Mouse (Mus musculus): ENCODE measurements around the gene Lrg1. TPM values are rescaled to one million over a fixed set of nuclear protein-coding genes. Genes with fewer than 3 reads are reported as not detected.

The Lrg1 gene
- total and polyA plus RNA-seq, 3 experiments, result not detected

DNA sequence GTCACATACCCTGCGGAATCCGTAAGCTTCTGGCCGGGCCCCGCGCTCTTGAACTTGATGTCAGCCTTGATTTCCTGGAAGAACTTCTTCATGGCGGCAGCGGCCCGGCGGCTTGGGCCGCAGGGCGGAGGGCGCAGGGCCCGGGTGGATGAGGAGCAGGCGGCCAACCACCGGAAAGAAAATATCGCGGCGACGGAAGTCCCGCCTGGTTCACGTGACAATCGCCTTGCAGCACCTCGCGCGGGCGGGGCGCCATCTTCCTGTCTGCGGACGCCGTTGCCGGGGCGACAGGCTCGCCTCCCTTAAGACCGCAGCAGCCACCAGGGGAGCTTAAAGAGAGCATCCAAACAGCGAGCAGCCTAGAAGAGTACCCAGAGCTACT is 47.0 kb downstream of the Lrg1 start, which contains the start of gene Ubxn6 (continued):
- TF ChIP-seq SIN3A (IDR thresholded peaks at IDR 0.05; ENCODE audit: low read length) (peak; percentile 97), SMC3 (IDR thresholded peaks at IDR 0.05; ENCODE audit: low read depth, low read length) (no peak), EP300 (IDR thresholded peaks at IDR 0.05; ENCODE audit: low read length) (no peak), TBP (conservative IDR thresholded peaks at IDR 0.05; ENCODE audit: low read depth, low read length) (no peak), ETS1 (conservative IDR thresholded peaks at IDR 0.05; ENCODE audit: low read depth, low read length) (no peak), MAX (IDR thresholded peaks at IDR 0.05; ENCODE audit: low read length) (no peak; the same call in 1 of the 2 replicates), POLR2A (IDR thresholded peaks at IDR 0.05; ENCODE audit: low read depth, low read length) (peak; percentile 61; the same call in 1 of the 2 replicates), ZNF384 (IDR thresholded peaks at IDR 0.05; ENCODE audit: low read depth, low read length) (no peak), BHLHE40 (IDR thresholded peaks at IDR 0.05; ENCODE audit: low read depth, low read length) (peak; percentile 100), USF2 (conservative IDR thresholded peaks at IDR 0.05; ENCODE audit: low read depth, low read length) (peak; percentile 69), MEF2A (IDR thresholded peaks at IDR 0.05; ENCODE audit: borderline replicate concordance, low read depth, low read length) (no peak), CHD1 (IDR thresholded peaks at IDR 0.05; ENCODE audit: low read depth, low read length) (no peak), JUND (conservative IDR thresholded peaks at IDR 0.05; ENCODE audit: low read depth, low read length) (no peak), UBTF (IDR thresholded peaks at IDR 0.05; ENCODE audit: low read depth, low read length) (no peak), MAZ (IDR thresholded peaks at IDR 0.05; ENCODE audit: low read depth, low read length) (peak; percentile 94)

DNA sequence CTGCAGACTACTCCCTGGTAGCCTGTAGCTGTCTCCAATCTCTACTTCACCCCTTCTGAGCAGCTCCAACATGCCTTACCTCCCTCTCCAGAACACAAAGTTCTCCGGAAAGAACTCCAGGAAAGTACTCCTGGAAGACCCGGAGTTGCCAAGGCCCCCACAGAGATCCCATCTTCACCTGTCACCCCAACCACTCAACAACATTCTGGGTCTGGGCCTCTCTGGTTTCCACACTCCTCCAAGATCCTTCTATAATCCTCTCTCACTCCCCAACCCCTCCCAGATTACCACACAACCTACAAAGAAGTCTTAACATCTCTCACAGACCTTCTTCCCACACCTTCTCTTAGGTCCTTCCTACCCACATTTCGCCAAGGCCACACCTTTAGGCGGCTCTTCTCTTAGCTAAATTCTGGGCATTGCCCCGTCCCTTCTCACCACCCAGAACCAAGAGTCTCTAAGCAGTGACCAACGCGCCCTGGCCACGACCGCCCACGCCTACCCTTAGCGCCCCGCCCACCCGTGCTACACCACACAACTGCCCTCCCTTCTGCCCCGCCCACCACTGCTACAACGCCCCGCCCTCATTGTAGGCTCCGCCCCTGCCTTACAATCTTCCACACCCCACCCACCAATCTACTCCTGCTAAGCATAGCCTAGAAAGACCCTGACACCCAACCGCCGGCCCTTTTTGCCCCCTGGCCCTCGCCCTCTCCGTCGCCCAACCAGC is 47.5 kb downstream of the Lrg1 start:
- Histone ChIP-seq H3K9me3 (replicated peaks; ENCODE audit: low read length) (no peaks in the 10 kb centered on the region), H3K4me1 (ENCODE audit: control insufficient read depth in 1 of 2, insufficient read depth in 2 of 2) (peaks cover 5 to 42% of the 10 kb centered on the region in 2 experiments; a peak in 3 of 4 replicates), H3K27ac (ENCODE audit: insufficient read depth, low read depth) (peak overlapping the region; percentile 79), H3K27me3 (replicated peaks) (no peaks in the 10 kb centered on the region), H3K4me3 (replicated peaks in 1 of 3; ENCODE audit: low read depth in 2 of 3, low read length in 2 of 3, poor library complexity in 1 of 3) (peak overlapping the region; percentile 66 to 79 (median 77)), H3K79me2 (replicated peaks; ENCODE audit: control insufficient read depth, extremely low read depth, insufficient read depth, poor library complexity, severe bottlenecking) (no peaks in the 10 kb centered on the region; the same call in 1 of the 2 replicates), H3K9ac (ENCODE audit: insufficient read depth, low read depth) (peak overlapping the region; percentile 95), H3K36me3 (replicated peaks in 1 of 2; ENCODE audit: control insufficient read depth in 1 of 2, insufficient read depth in 1 of 2, low read length in 1 of 2) (peaks cover 36 to 43% of the 10 kb centered on the region in 2 experiments), H3K4me2 (ENCODE audit: insufficient read depth, low read depth, poor library complexity, severe bottlenecking) (peak overlapping the region; percentile 98)
- dilution Hi-C loops (cut with MboI; ENCODE audit: extremely low pct_ligation_motif_present, extremely low pct_unique_long_range_greater_than_20kb, low sequenced_read_pairs), result no loop called here
- TF ChIP-seq PAX5 (IDR thresholded peaks at IDR 0.05; ENCODE audit: low read length) (no peak), POLR2AphosphoS2 (IDR thresholded peaks at IDR 0.05; ENCODE audit: low read depth, low read length) (0 out of 2 replicates have a peak, but pooled peaks have one; percentile 41), MAX (IDR thresholded peaks at IDR 0.05; ENCODE audit: low read length) (no peak)
- in situ Hi-C loops (cut with MboI; ENCODE audit: low pct_ligation_motif_present, low pct_unique_long_range_greater_than_20kb, low sequenced_read_pairs), result no loop called here
- peak; percentile 84 for DNase-seq (ENCODE audit: extremely low read depth)

DNA sequence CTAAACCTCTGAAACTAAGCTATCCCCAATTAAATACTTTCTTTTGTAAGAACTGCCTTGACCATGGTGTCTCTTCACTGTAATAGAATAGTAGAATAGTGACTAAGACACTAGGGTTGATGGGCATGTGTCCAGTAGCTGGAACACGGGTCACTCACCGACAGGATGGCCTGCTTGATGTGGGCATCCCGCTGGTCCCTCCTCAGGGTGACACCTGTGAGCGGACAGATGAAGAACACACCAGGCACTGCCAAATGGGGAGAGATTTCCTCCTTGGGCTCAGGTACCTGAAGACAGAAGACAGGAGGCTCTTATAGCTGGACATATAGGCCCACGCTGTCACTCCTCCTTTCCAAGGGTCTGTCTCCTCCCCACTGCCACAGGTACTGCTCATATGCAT is 49.6 kb downstream of the Lrg1 start:
- no peak for TF ChIP-seq RCOR1 (conservative IDR thresholded peaks at IDR 0.05; ENCODE audit: low read depth, low read length)
- TF ChIP-seq SMC3 (IDR thresholded peaks at IDR 0.05; ENCODE audit: low read depth, low read length), result no peak
- TF ChIP-seq MAFK (IDR thresholded peaks at IDR 0.05; ENCODE audit: insufficient replicate concordance, low read length), result no peak
- no peak for TF ChIP-seq PAX5 (IDR thresholded peaks at IDR 0.05; ENCODE audit: low read length)
- TF ChIP-seq SIN3A (IDR thresholded peaks at IDR 0.05; ENCODE audit: low read length), result no peak
- no peak for TF ChIP-seq ZNF384 (IDR thresholded peaks at IDR 0.05; ENCODE audit: low read depth, low read length)
- no peak for TF ChIP-seq POLR2AphosphoS2 (IDR thresholded peaks at IDR 0.05; ENCODE audit: low read depth, low read length)
- no peak for TF ChIP-seq NRF1 (IDR thresholded peaks at IDR 0.05; ENCODE audit: low read depth, low read length)
- TF ChIP-seq EP300 (IDR thresholded peaks at IDR 0.05; ENCODE audit: low read length), result no peak
- no peak for TF ChIP-seq MYC (IDR thresholded peaks at IDR 0.05; ENCODE audit: low read depth, low read length)
- no peak for TF ChIP-seq KAT2A (IDR thresholded peaks at IDR 0.05; ENCODE audit: insufficient replicate concordance, low read length)
- TF ChIP-seq HCFC1 (IDR thresholded peaks at IDR 0.05; ENCODE audit: low read depth, low read length), result no peak
- no peak for TF ChIP-seq BHLHE40 (IDR thresholded peaks at IDR 0.05; ENCODE audit: low read depth, low read length)
- TF ChIP-seq E2F4 (IDR thresholded peaks at IDR 0.05; ENCODE audit: insufficient replicate concordance, low read depth, low read length), result no peak
- no peak for TF ChIP-seq NELFE (IDR thresholded peaks at IDR 0.05; ENCODE audit: low read depth, low read length)
- TF ChIP-seq CHD1 (IDR thresholded peaks at IDR 0.05; ENCODE audit: low read depth, low read length), result no peak
- no peak for TF ChIP-seq TBP (conservative IDR thresholded peaks at IDR 0.05; ENCODE audit: low read depth, low read length)
- TF ChIP-seq USF2 (conservative IDR thresholded peaks at IDR 0.05; ENCODE audit: low read depth, low read length), result no peak
- no peak for TF ChIP-seq ZKSCAN1 (IDR thresholded peaks at IDR 0.05; ENCODE audit: borderline replicate concordance, low read depth, low read length)
- dilution Hi-C loops (cut with MboI; ENCODE audit: extremely low pct_ligation_motif_present, extremely low pct_unique_long_range_greater_than_20kb, low sequenced_read_pairs), result no loop called here
- Histone ChIP-seq H3K36me3 (replicated peaks in 1 of 2; ENCODE audit: control insufficient read depth in 1 of 2, insufficient read depth in 1 of 2, low read length in 1 of 2) (peaks cover 56 to 63% of the 10 kb centered on the region in 2 experiments), H3K4me2 (ENCODE audit: insufficient read depth, low read depth, poor library complexity, severe bottlenecking) (no peak overlapping the region), H3K4me1 (ENCODE audit: control insufficient read depth in 1 of 2, insufficient read depth in 2 of 2) (peaks cover 5 to 34% of the 10 kb centered on the region in 2 experiments; a peak in 3 of 4 replicates), H3K27me3 (replicated peaks) (no peaks in the 10 kb centered on the region), H3K79me2 (replicated peaks; ENCODE audit: control insufficient read depth, extremely low read depth, insufficient read depth, poor library complexity, severe bottlenecking) (no peaks in the 10 kb centered on the region; the same call in 1 of the 2 replicates), H3K27ac (ENCODE audit: insufficient read depth, low read depth) (no peak overlapping the region), H3K9ac (ENCODE audit: insufficient read depth, low read depth) (no peak overlapping the region), H3K4me3 (replicated peaks in 1 of 3; ENCODE audit: low read depth in 2 of 3, low read length in 2 of 3, poor library complexity in 1 of 3) (no peak overlapping the region), H3K9me3 (replicated peaks; ENCODE audit: low read length) (no peaks in the 10 kb centered on the region)
- in situ Hi-C loops (cut with MboI; ENCODE audit: low pct_ligation_motif_present, low pct_unique_long_range_greater_than_20kb, low sequenced_read_pairs), result no loop called here
- DNase-seq (ENCODE audit: extremely low read depth), result no peak

All from CH12.LX (cell line).